Mouse (Mus musculus) hindbrain, embryonic 11.5 days (tissue): Measurements from ENCODE around the gene 1700113H08Rik. TPM values are rescaled to one million over a fixed set of nuclear protein-coding genes. Genes with fewer than 3 reads are reported as not detected.

Experiments
- ATAC-seq: fragments of 200-750 bp; cut with Nextera tagmentation; 2 replicates; pipeline ENCODE4 v1.8.0; 2017; ENCODE audit warnings: mild to moderate bottlenecking, moderate TSS enrichment, moderate library complexity; ENCODE audit not compliant: low FRiP score
- DNase-seq: peaks from one replicate; pipeline ENCODE4 v3.0.0-alpha.2; 2015; ENCODE audit warnings: low spot score
- H3K27ac ChIP-seq: fragments of 300-500 bp; sonication (generic); 2 replicates; pipeline ENCODE4 v1.5.1; 2014; ENCODE audit warnings: mild to moderate bottlenecking, low read depth, low read length
- H3K27me3 ChIP-seq: fragments of 300-500 bp; sonication (generic); 2 replicates; pipeline ENCODE4 v1.6.1; 2014; ENCODE audit warnings: mild to moderate bottlenecking, low read length, moderate library complexity, mixed read lengths; ENCODE audit not compliant: control insufficient read depth, insufficient read depth
- H3K36me3 ChIP-seq: fragments of 300-500 bp; sonication (generic); 2 replicates; pipeline ENCODE4 v1.6.1; 2014; ENCODE audit warnings: mild to moderate bottlenecking, low read length, moderate library complexity, mixed read lengths; ENCODE audit not compliant: control insufficient read depth, insufficient read depth
- H3K4me1 ChIP-seq: fragments of 300-500 bp; sonication (generic); replicated peaks from 2 replicates; pipeline ENCODE4 v1.6.1; 2014; ENCODE audit warnings: low read length, mixed read lengths; ENCODE audit not compliant: control insufficient read depth, insufficient read depth
- H3K4me2 ChIP-seq: fragments of 300-500 bp; sonication (generic); replicated peaks from 2 replicates; pipeline ENCODE4 v1.6.1; 2014; ENCODE audit warnings: mild to moderate bottlenecking, low read depth, low read length
- H3K4me3 ChIP-seq: fragments of 300-500 bp; sonication (generic); 2 replicates; pipeline ENCODE4 v1.5.1; 2014; ENCODE audit warnings: low read depth, low read length
- H3K9ac ChIP-seq: fragments of 300-500 bp; sonication (generic); 2 replicates; pipeline ENCODE4 v1.6.1; 2014; ENCODE audit warnings: low read depth, low read length
- H3K9me3 ChIP-seq: fragments of 300-500 bp; sonication (generic); 2 replicates; pipeline ENCODE4 v1.6.1; 2016; ENCODE audit warnings: low read length; ENCODE audit not compliant: control insufficient read depth
- whole genome bisulfite sequencing: fragments of 180-500 bp; shearing (Covaris S2); extraction: QIAGEN DNeasy Blood & Tissue Kit; methylation state at CpG from one replicate; pipeline ENCODE4 v1.1.7; 2014; 5-methylcytosine and 5-hydroxymethylcytosine counted together
- polyA plus RNA-seq: library from polyadenylated mRNA; unstranded; fragments of >200 nt; fragmentation: Nextera tagmentation; extraction: Ambion mirVana; gene quantifications from 2 replicates; pipeline ENCODE4 v1.2.1, GENCODE M21; 2014

Gene 1700113H08Rik
- polyA plus RNA-seq, 1 experiment from 2014 or later: 0.42 TPM

- 49% methylated on average over 6 of the region's 6 CpGs for WGBS
Measured at GRCm38 (mm10) chr10:87098722-87099121, 40.9 kb downstream of the 1700113H08Rik start.

GRCm38 (mm10) chr10:87100668-87101067 lies 42.8 kb downstream of the 1700113H08Rik start:
- H3K36me3 ChIP-seq: no peaks in the 10 kb centered on the region
- no peak overlapping the region for H3K27ac ChIP-seq
- H3K4me2 ChIP-seq: no peak overlapping the region
- peaks cover 3% of the 10 kb centered on the region; the same call in 1 of the 2 replicates for H3K27me3 ChIP-seq
- ATAC-seq (no peak; the same call in 1 of the 2 replicates), DNase-seq (no peak)
- H3K4me3 ChIP-seq: no peak overlapping the region
- no peaks in the 10 kb centered on the region; the same call in 1 of the 2 replicates for H3K4me1 ChIP-seq
- 47% methylated on average over 4 of the region's 4 CpGs for WGBS
- H3K9me3 ChIP-seq: no peaks in the 10 kb centered on the region
- H3K9ac ChIP-seq: no peak overlapping the region

More at GRCm38 (mm10) chr10:87098722-87099121, 40.9 kb downstream of the 1700113H08Rik start:
- Histone ChIP-seq H3K4me3 (no peak overlapping the region), H3K4me2 (no peak overlapping the region), H3K36me3 (no peaks in the 10 kb centered on the region), H3K9me3 (no peaks in the 10 kb centered on the region), H3K9ac (no peak overlapping the region), H3K27me3 (peaks cover 3% of the 10 kb centered on the region; the same call in 1 of the 2 replicates), H3K27ac (no peak overlapping the region), H3K4me1 (no peaks in the 10 kb centered on the region; the same call in 1 of the 2 replicates)
- DNase-seq: no peak
- ATAC-seq: no peak

DNA sequence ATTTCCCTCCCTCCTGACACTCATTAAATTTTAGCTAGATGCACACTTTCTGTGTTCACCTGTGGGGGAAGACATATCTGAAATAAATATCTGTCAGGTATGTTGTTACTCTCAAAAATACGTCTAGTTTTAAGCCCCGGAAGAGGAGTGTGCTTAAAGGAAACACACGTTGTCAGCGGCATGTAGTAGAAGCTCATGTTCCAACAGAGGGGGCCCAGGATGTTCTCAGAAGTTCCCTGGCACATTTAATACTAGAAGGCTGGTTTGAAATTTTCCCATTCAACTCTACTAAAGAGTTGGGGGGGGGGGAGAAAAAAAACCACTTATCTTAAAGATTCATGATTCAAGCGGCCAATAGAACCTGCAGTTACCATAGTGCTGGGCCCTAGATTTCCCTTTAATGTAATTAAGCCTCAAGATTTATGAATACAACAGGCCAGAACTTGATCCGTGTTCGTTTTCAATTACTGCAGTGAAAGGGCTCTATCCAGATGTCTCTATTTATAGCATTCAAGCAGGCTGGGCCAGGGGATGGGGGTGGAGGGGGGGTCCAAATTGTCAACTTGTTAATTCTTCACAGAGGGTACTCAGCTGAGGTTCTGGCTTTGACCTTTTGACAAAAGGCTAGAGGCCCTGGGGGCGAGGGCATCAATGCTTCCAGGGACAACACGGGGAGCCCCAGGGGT lies 43.6 kb downstream of the 1700113H08Rik start:
- Histone ChIP-seq H3K9me3 (no peaks in the 10 kb centered on the region), H3K27ac (peak overlapping the region; percentile 30; the same call in 1 of the 2 replicates), H3K9ac (no peak overlapping the region), H3K27me3 (peaks cover 3% of the 10 kb centered on the region; the same call in 1 of the 2 replicates), H3K4me3 (no peak overlapping the region), H3K36me3 (no peaks in the 10 kb centered on the region), H3K4me2 (no peak overlapping the region), H3K4me1 (no peaks in the 10 kb centered on the region; the same call in 1 of the 2 replicates)
- peak; percentile 53 for DNase-seq
- 14% methylated on average over 9 of the region's 9 CpGs for WGBS
- peak; percentile 85 for ATAC-seq

DNA sequence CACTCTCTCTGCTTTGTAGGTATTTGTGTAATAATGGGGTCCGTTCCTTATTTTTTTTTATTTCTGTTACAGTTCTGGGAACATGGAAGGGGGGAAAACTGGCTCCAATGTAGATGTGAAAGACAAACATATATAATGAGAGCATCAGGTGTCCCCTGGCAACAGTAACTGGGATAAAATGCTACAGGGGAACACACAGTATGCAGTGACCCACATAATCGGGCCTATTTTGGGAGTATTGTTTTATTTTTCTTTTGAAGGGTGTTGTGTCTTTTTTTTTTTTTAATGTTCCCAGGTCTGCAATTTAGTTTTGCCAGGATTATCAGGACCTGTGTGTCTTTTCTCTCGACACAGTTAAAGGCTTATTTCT lies 44.1 kb downstream of the 1700113H08Rik start:
- Histone ChIP-seq H3K9me3 (no peaks in the 10 kb centered on the region), H3K27ac (no peak overlapping the region), H3K36me3 (no peaks in the 10 kb centered on the region), H3K4me2 (no peak overlapping the region), H3K4me3 (no peak overlapping the region), H3K9ac (no peak overlapping the region), H3K4me1 (no peaks in the 10 kb centered on the region; the same call in 1 of the 2 replicates), H3K27me3 (peaks cover 3% of the 10 kb centered on the region; the same call in 1 of the 2 replicates)
- 3% methylated on average over 3 of the region's 3 CpGs for WGBS
- ATAC-seq (peak; percentile 44), DNase-seq (no peak)

DNA sequence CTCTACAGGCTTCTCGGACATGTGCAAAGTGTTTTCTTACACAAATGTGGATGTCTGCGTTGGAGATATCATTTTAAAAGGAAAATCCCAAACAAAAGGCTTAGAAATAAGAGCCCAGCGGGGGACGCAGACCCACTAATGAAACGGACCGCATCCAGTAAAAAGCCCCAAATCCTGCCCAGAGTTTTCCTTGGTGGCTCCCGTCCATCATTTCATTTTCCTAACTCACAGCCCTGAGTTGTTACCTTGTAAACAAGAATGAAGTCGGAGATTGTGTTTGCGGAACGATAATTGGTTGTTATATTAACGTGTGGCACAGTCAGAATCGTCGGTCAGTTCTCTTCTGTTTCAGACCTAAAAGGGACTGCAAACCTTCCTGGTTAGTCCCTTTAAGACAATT lies 44.6 kb downstream of the 1700113H08Rik start:
- Histone ChIP-seq H3K4me2 (no peak overlapping the region), H3K4me3 (no peak overlapping the region), H3K27ac (no peak overlapping the region), H3K9me3 (no peaks in the 10 kb centered on the region), H3K4me1 (no peaks in the 10 kb centered on the region; the same call in 1 of the 2 replicates), H3K9ac (no peak overlapping the region), H3K27me3 (no peaks in the 10 kb centered on the region; the same call in 1 of the 2 replicates), H3K36me3 (no peaks in the 10 kb centered on the region)
- DNase-seq (peak; percentile 37), ATAC-seq (no peak)
- 29% methylated on average over 13 of the region's 13 CpGs for WGBS

GRCm38 (mm10) chr10:87103286-87103685 lies 45.4 kb downstream of the 1700113H08Rik start:
- WGBS: 63% methylated on average over 8 of the region's 8 CpGs
- Histone ChIP-seq H3K9ac (no peak overlapping the region), H3K9me3 (no peaks in the 10 kb centered on the region), H3K4me2 (no peak overlapping the region), H3K4me1 (no peaks in the 10 kb centered on the region; the same call in 1 of the 2 replicates), H3K4me3 (no peak overlapping the region), H3K36me3 (no peaks in the 10 kb centered on the region), H3K27me3 (no peaks in the 10 kb centered on the region; the same call in 1 of the 2 replicates), H3K27ac (no peak overlapping the region)
- ATAC-seq: no peak
- peak; percentile 17 for DNase-seq

- 80% methylated on average over 9 of the region's 9 CpGs for WGBS
- Histone ChIP-seq H3K9me3 (no peaks in the 10 kb centered on the region), H3K27me3 (no peaks in the 10 kb centered on the region), H3K36me3 (no peaks in the 10 kb centered on the region), H3K4me3 (no peak overlapping the region), H3K4me2 (no peak overlapping the region), H3K4me1 (no peaks in the 10 kb centered on the region), H3K9ac (no peak overlapping the region), H3K27ac (no peak overlapping the region)
- DNase-seq: no peak
- no peak for ATAC-seq
Measured at GRCm38 (mm10) chr10:87107565-87108297, 49.9 kb downstream of the 1700113H08Rik start.

GRCm38 (mm10) chr10:87108333-87108732 lies 50.5 kb downstream of the 1700113H08Rik start:
- no peaks in the 10 kb centered on the region for H3K9me3 ChIP-seq
- H3K27ac ChIP-seq: no peak overlapping the region
- no peaks in the 10 kb centered on the region for H3K4me1 ChIP-seq
- no peak overlapping the region for H3K4me3 ChIP-seq
- no peaks in the 10 kb centered on the region for H3K36me3 ChIP-seq
- H3K9ac ChIP-seq: no peak overlapping the region
- no peak for ATAC-seq
- H3K27me3 ChIP-seq: no peaks in the 10 kb centered on the region
- no peak overlapping the region for H3K4me2 ChIP-seq
- WGBS: 94% methylated on average over 6 of the region's 6 CpGs
- DNase-seq: no peak
